Mouse (Mus musculus) heart, postnatal 0 days (tissue): ENCODE measurements around the gene Sox6.

Source experiments
- CTCF ChIP-seq: IDR thresholded peaks from 2 replicates; pipeline ENCODE4 v1.5.1; 2016; ENCODE audit warnings: antibody characterized with exemption, control low read depth, low read depth
- EP300 ChIP-seq: IDR thresholded peaks from 2 replicates; pipeline ENCODE4 v1.6.1; 2016; ENCODE audit warnings: antibody characterized with exemption, low read depth

DNA sequence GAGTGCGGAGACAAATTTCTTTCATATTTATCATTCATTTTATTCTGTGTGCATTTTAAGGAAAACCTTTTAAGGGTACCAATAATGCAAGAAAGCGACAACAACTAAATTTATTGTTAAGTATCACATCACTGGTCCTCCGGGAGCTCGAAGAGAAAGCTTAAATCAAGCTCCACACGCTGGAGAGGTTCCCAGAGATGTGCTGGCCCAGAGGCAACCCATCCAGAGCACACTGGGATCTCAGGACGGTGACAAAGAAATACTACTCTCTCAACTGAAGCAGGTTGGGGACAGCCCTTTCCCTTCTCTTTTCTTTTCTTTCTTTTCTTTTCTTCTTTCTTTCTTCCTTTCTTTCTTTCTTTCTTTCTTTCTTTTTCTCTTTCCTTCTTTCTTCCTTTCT is 173.4 kb downstream of the Sox6 start:
- TF ChIP-seq EP300 (no peak), CTCF (no peak)
